Mouse (Mus musculus): ENCODE measurements around the gene Ube2b.

DNA sequence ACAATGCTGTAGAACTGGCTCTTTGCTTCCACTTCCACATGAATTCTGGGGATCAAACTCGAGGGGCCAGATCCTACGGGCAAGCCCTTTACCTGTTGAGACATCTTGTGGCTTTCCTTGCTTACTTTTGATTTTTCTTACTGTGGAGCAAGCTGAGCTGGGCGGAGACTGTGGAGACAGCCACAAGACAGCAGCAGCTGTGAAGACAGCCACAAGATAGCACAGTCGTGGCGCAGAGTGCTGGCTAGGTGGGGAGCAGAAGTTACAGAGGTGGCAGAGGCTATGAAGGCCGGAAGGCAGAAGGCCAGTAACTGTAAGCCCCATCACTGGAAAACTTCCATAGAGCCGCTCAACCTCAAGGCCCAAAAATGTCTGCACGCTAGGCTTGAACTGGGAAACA, 38.8 kb downstream of the Ube2b start:
- no peak for TF ChIP-seq CTCF (IDR thresholded peaks at IDR 0.05; ENCODE audit: control insufficient read depth, insufficient read depth, low read length)
- TF ChIP-seq POLR2A (IDR thresholded peaks at IDR 0.05; ENCODE audit: borderline replicate concordance, control insufficient read depth, low read depth, low read length) = no peak
